Mouse (Mus musculus) lung, postnatal 0 days (tissue): ENCODE results near the gene Drc1. TPM values are rescaled to one million over a fixed set of nuclear protein-coding genes. Genes with fewer than 3 reads are reported as not detected.

Source experiments
- ATAC-seq: fragments of 200-750 bp; cut with Nextera tagmentation; 2 replicates; pipeline ENCODE4 v1.8.0; 2017; ENCODE audit warnings: moderate library complexity
- DNase-seq: peaks from one replicate; pipeline ENCODE4 v3.0.0-alpha.2; 2016; ENCODE audit warnings: low spot score
- H3K27ac ChIP-seq: fragments of 300-500 bp; sonication (generic); 2 replicates; pipeline ENCODE4 v1.5.1; 2014; ENCODE audit warnings: antibody characterized with exemption, mild to moderate bottlenecking, low read length, mixed read lengths
- H3K27me3 ChIP-seq: fragments of 300-500 bp; sonication (generic); replicated peaks from 2 replicates; pipeline ENCODE4 v1.6.1; 2014; ENCODE audit warnings: low read length, mixed read lengths; ENCODE audit not compliant: insufficient read depth
- H3K36me3 ChIP-seq: fragments of 300-500 bp; sonication (generic); 2 replicates; pipeline ENCODE4 v1.6.1; 2014; ENCODE audit warnings: low read length, mixed read lengths; ENCODE audit not compliant: insufficient read depth
- H3K4me1 ChIP-seq: fragments of 300-500 bp; sonication (generic); 2 replicates; pipeline ENCODE4 v1.6.1; 2014; ENCODE audit warnings: antibody characterized with exemption, low read depth, low read length, mixed read lengths; ENCODE audit not compliant: insufficient read depth
- H3K4me2 ChIP-seq: fragments of 300-500 bp; sonication (generic); replicated peaks from 2 replicates; pipeline ENCODE4 v1.6.1; 2014; ENCODE audit warnings: low read depth, mild to moderate bottlenecking, low read length, moderate library complexity, mixed read lengths
- H3K4me3 ChIP-seq: fragments of 300-500 bp; sonication (generic); 2 replicates; pipeline ENCODE4 v1.5.1; 2014; ENCODE audit warnings: low read depth, low read length
- H3K9ac ChIP-seq: fragments of 300-500 bp; sonication (generic); replicated peaks from 2 replicates; pipeline ENCODE4 v1.6.1; 2014; ENCODE audit warnings: low read depth, mild to moderate bottlenecking
- H3K9me3 ChIP-seq: fragments of 300-500 bp; sonication (generic); 2 replicates; pipeline ENCODE4 v1.6.1; 2016; ENCODE audit warnings: low read length, mixed read lengths
- CTCF ChIP-seq: IDR thresholded peaks from 2 replicates; pipeline ENCODE4 v1.5.1; 2016; ENCODE audit warnings: antibody characterized with exemption, mild to moderate bottlenecking
- EP300 ChIP-seq: IDR thresholded peaks from 2 replicates; pipeline ENCODE4 v1.6.1; 2016; ENCODE audit warnings: antibody characterized with exemption, mild to moderate bottlenecking, control low read depth
- WGBS: fragments of 180-500 bp; shearing (Covaris S2); extraction: QIAGEN DNeasy Blood & Tissue Kit; methylation state at CpG from one replicate; pipeline ENCODE4 v1.1.7; 2014; 5-methylcytosine and 5-hydroxymethylcytosine counted together
- polyA plus RNA-seq: library from polyadenylated mRNA; unstranded; fragments of >200 nt; fragmentation: Nextera tagmentation; extraction: Ambion mirVana; gene quantifications from 2 replicates; pipeline ENCODE4 v1.2.1, GENCODE M21; 2015

The Drc1 gene
- polyA plus RNA-seq, 1 experiment from 2014 or later, result 6.5 TPM

GRCm38 (mm10) chr5:30238533-30238932 lies 42.7 kb upstream of the Drc1 start:
- ATAC-seq (no peak), DNase-seq (no peak)
- Histone ChIP-seq H3K27ac (no peak overlapping the region), H3K36me3 (no peaks in the 10 kb centered on the region), H3K9ac (no peak overlapping the region), H3K9me3 (no peaks in the 10 kb centered on the region), H3K4me1 (no peaks in the 10 kb centered on the region), H3K27me3 (no peaks in the 10 kb centered on the region), H3K4me2 (no peak overlapping the region), H3K4me3 (no peak overlapping the region)
- 79% methylated on average over 5 of the region's 5 CpGs for WGBS
- TF ChIP-seq CTCF (no peak), EP300 (no peak)

- Histone ChIP-seq H3K4me3 (no peak overlapping the region), H3K36me3 (no peaks in the 10 kb centered on the region), H3K4me2 (no peak overlapping the region), H3K27me3 (no peaks in the 10 kb centered on the region), H3K9ac (no peak overlapping the region), H3K27ac (no peak overlapping the region), H3K4me1 (no peaks in the 10 kb centered on the region), H3K9me3 (no peaks in the 10 kb centered on the region)
- 68% methylated on average over 7 of the region's 7 CpGs for WGBS
- peak; percentile 18 for DNase-seq
- TF ChIP-seq CTCF, result no peak
- no peak for TF ChIP-seq EP300
- ATAC-seq, result no peak
Measured at GRCm38 (mm10) chr5:30240552-30240951, 40.6 kb upstream of the Drc1 start.

GRCm38 (mm10) chr5:30242410-30242809 lies 38.8 kb upstream of the Drc1 start:
- H3K4me1 ChIP-seq, result peaks cover 4% of the 10 kb centered on the region; the same call in 1 of the 2 replicates
- H3K4me2 ChIP-seq, result no peak overlapping the region
- peak; percentile 60 for DNase-seq
- no peaks in the 10 kb centered on the region for H3K9me3 ChIP-seq
- ATAC-seq, result peak; percentile 48; the same call in 1 of the 2 replicates
- no peak overlapping the region for H3K9ac ChIP-seq
- TF ChIP-seq CTCF (no peak), EP300 (no peak)
- H3K36me3 ChIP-seq, result no peaks in the 10 kb centered on the region
- no peak overlapping the region for H3K4me3 ChIP-seq
- WGBS, result 7% methylated on average over 1 of the region's 1 CpGs
- H3K27me3 ChIP-seq, result no peaks in the 10 kb centered on the region
- no peak overlapping the region for H3K27ac ChIP-seq

- ATAC-seq (no peak), DNase-seq (peak; percentile 58)
- H3K27ac ChIP-seq, result no peak overlapping the region
Measured at GRCm38 (mm10) chr5:30243741-30244140, 37.4 kb upstream of the Drc1 start.

GRCm38 (mm10) chr5:30245861-30246416 lies 35.2 kb upstream of the Drc1 start:
- TF ChIP-seq EP300 (no peak), CTCF (no peak)
- ATAC-seq (peak; percentile 40), DNase-seq (peak; percentile 51)
- H3K9ac ChIP-seq, result no peak overlapping the region
- H3K4me2 ChIP-seq, result no peak overlapping the region
- 41% methylated on average over 9 of the region's 9 CpGs for WGBS
- no peaks in the 10 kb centered on the region for H3K9me3 ChIP-seq
- no peaks in the 10 kb centered on the region for H3K27me3 ChIP-seq
- no peaks in the 10 kb centered on the region for H3K36me3 ChIP-seq
- H3K4me3 ChIP-seq, result no peak overlapping the region
- H3K4me1 ChIP-seq, result peaks cover 4% of the 10 kb centered on the region; the same call in 1 of the 2 replicates
- H3K27ac ChIP-seq, result no peak overlapping the region

More at GRCm38 (mm10) chr5:30243741-30244140, 37.4 kb upstream of the Drc1 start:
- WGBS, result 43% methylated on average over 9 of the region's 9 CpGs
- H3K9me3 ChIP-seq, result no peaks in the 10 kb centered on the region
- H3K27me3 ChIP-seq, result no peaks in the 10 kb centered on the region
- H3K4me2 ChIP-seq, result no peak overlapping the region
- H3K4me3 ChIP-seq, result no peak overlapping the region
- TF ChIP-seq EP300, result no peak
- peak; percentile 64 for TF ChIP-seq CTCF
- H3K9ac ChIP-seq, result no peak overlapping the region
- H3K4me1 ChIP-seq, result peaks cover 4% of the 10 kb centered on the region; the same call in 1 of the 2 replicates
- no peaks in the 10 kb centered on the region for H3K36me3 ChIP-seq

GRCm38 (mm10) chr5:30247666-30248065 lies 33.5 kb upstream of the Drc1 start:
- Histone ChIP-seq H3K9ac (no peak overlapping the region), H3K27ac (no peak overlapping the region), H3K4me3 (no peak overlapping the region), H3K36me3 (0 out of 2 replicates have a peak, but pooled peaks cover 4% of the 10 kb centered on the region), H3K4me2 (no peak overlapping the region), H3K27me3 (no peaks in the 10 kb centered on the region), H3K9me3 (no peaks in the 10 kb centered on the region), H3K4me1 (peaks cover 4% of the 10 kb centered on the region; the same call in 1 of the 2 replicates)
- WGBS, result 97% methylated on average over 1 of the region's 1 CpGs
- TF ChIP-seq CTCF (peak; percentile 52), EP300 (no peak)
- DNase-seq, result no peak
- ATAC-seq, result no peak
